Mouse (Mus musculus): ENCODE data around the gene B3galt4.

DNA sequence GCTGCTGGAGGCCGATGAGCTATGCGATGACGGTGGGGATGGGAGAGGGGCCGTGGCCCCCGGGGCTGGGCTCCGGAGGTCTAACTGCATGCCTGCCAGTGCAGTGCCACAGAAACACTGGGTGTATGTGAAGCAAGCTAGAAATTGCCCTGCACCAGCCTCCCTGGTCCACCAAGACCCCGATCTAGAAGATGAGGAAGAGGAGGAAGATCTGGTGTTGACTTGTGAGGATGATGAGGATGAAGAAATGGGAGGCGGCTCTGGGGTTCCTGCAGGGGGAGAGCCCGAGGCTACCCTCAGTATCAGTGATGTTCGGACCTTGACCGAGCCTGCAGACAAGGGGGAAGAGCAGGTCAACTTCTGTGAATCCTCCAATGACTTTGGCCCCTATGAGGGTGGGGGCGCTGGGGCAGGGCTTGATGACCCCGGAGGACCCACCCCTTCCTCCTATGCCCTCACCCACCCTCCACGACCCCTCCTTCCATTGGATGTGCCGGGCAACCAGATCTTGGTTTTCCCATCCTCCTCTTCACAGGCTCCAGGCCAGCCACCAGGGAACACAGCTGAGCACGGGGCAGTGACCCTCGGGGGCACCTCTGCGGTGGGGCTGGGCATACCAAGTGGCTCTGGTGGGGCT, 33.5 kb downstream of the B3galt4 start:
- TF ChIP-seq EP300 (IDR thresholded peaks at IDR 0.05; ENCODE audit: low read depth) (no peak), CTCF (IDR thresholded peaks at IDR 0.05; ENCODE audit: low read depth) (no peak)

Measured in heart, postnatal 0 days (tissue).